In genomic region chr6:121154451-121155300, GRCm38 (mm10) we compare ENCODE assay signal across 33 mouse cellular contexts. TPM values are rescaled to one million over a fixed set of nuclear protein-coding genes. Genes with fewer than 3 reads are reported as not detected.
DNase-seq lines count a peak whose midpoint lies in the region; ATAC-seq lines count a peak whose summit lies in the region.
"Had no signal": no experiment of that assay in that cellular context is flagged by ENCODE, and none has a peak within 500 bp of the region (broad histone marks: within the 10 kb centered on the region; RNA-seq: fewer than 3 reads in every experiment).

No protein-coding gene starts in this region.

- 87% methylated on average over 16 of the region's 16 CpGs for WGBS in forebrain, embryonic 13.5 days
- 92% methylated on average over 16 of the region's 16 CpGs for WGBS in forebrain, embryonic 12.5 days

- H3K36me3 ChIP-seq in forebrain, embryonic 13.5 days (ENCODE audit: poor library complexity, severe bottlenecking): no peaks in the 10 kb centered on the region
- H3K36me3 ChIP-seq in forebrain, embryonic 12.5 days (replicated peaks): no peaks in the 10 kb centered on the region
- H3K36me3 ChIP-seq: G1E; limb, embryonic 10.5 days; limb, embryonic 15.5 days; liver, embryonic 13.5 days; midbrain, embryonic 13.5 days; neural tube, embryonic 13.5 days had no signal

- H3K4me2 ChIP-seq in forebrain, embryonic 13.5 days: no peak overlapping the region
- no peak overlapping the region for H3K4me2 ChIP-seq in forebrain, embryonic 12.5 days
- H3K4me2 ChIP-seq: limb, embryonic 15.5 days; liver, embryonic 13.5 days; midbrain, embryonic 13.5 days; neural tube, embryonic 13.5 days had no signal

- intact Hi-C loops in heart, postnatal 25 days (cut with DNase I): no loop called here

- peak; percentile 90 for DNase-seq in heart, adult 11 months
- DNase-seq in heart, postnatal 25 days (ENCODE audit: low spot score): no peak
- DNase-seq in right cerebral cortex, adult 2 months (ENCODE audit: low spot score in 2 of 2): peak; percentile 21 to 26
- DNase-seq in right cerebral cortex, postnatal 14 days: no peak
- DNase-seq in telencephalon, adult 2 months (ENCODE audit: low read depth, low spot score): peak; percentile 55
- DNase-seq in spleen, postnatal 4 days (ENCODE audit: low spot score in 2 of 2): no peak
- DNase-seq: adrenal gland, adult 8-10 months; cerebellum, adult 11-12 months; cerebellum, adult 9-11 months; embryo, embryonic 11 days; gastrocnemius, postnatal 10 days; heart, postnatal 14 days; kidney, adult 2 months; kidney, postnatal 36 days; liver, embryonic 13.5 days; lung, adult 2 months; lung, postnatal 10 days; right cerebral cortex, postnatal 25 days; spleen, adult 18-20 months; thymus, adult 2 months; thymus, postnatal 4 days had no signal

- no peak overlapping the region for H3K27ac ChIP-seq in forebrain, embryonic 13.5 days
- no peak overlapping the region for H3K27ac ChIP-seq in forebrain, embryonic 12.5 days
- H3K27ac ChIP-seq: limb, embryonic 10.5 days; limb, embryonic 15.5 days; liver, embryonic 13.5 days; macrophage; midbrain, embryonic 13.5 days; neural tube, embryonic 13.5 days; stomach, postnatal 0 days had no signal

- no peak overlapping the region for H3K9ac ChIP-seq in forebrain, embryonic 13.5 days
- H3K9ac ChIP-seq in forebrain, embryonic 12.5 days: no peak overlapping the region
- H3K9ac ChIP-seq: limb, embryonic 15.5 days; liver, embryonic 13.5 days; midbrain, embryonic 13.5 days; neural tube, embryonic 13.5 days had no signal

- H3K4me1 ChIP-seq in forebrain, embryonic 13.5 days: 0 out of 2 replicates have a peak, but pooled peaks cover 5% of the 10 kb centered on the region
- 0 out of 2 replicates have a peak, but pooled peaks cover 3% of the 10 kb centered on the region for H3K4me1 ChIP-seq in forebrain, embryonic 12.5 days

- H3K27me3 ChIP-seq in forebrain, embryonic 13.5 days: no peaks in the 10 kb centered on the region
- H3K27me3 ChIP-seq in forebrain, embryonic 12.5 days: no peaks in the 10 kb centered on the region
- H3K27me3 ChIP-seq: limb, embryonic 15.5 days; midbrain, embryonic 13.5 days; neural tube, embryonic 13.5 days had no signal

- no peaks in the 10 kb centered on the region for H3K9me3 ChIP-seq in forebrain, embryonic 13.5 days (replicated peaks)
- H3K9me3 ChIP-seq in forebrain, embryonic 12.5 days: no peaks in the 10 kb centered on the region
- H3K9me3 ChIP-seq: limb, embryonic 10.5 days; limb, embryonic 15.5 days; liver, embryonic 13.5 days; midbrain, embryonic 13.5 days; neural tube, embryonic 13.5 days had no signal

- ATAC-seq in forebrain, embryonic 13.5 days: peak; percentile 75; the same call in 1 of the 2 replicates
- ATAC-seq in forebrain, embryonic 12.5 days (ENCODE audit: low FRiP score): no peak
- ATAC-seq: hindbrain, embryonic 16.5 days; midbrain, embryonic 13.5 days had no signal

- no peak overlapping the region for H3K4me3 ChIP-seq in forebrain, embryonic 13.5 days
- H3K4me3 ChIP-seq in forebrain, embryonic 12.5 days (replicated peaks): no peak overlapping the region
- H3K4me3 ChIP-seq: erythroblast, embryonic 14.5 days; limb, embryonic 10.5 days; limb, embryonic 15.5 days; liver, embryonic 13.5 days; midbrain, embryonic 13.5 days; neural tube, embryonic 13.5 days had no signal

RNA-seq across cellular contexts. Expression of gene Mical3, which starts 23.9 kb away (rescaled TPM):
- polyA plus RNA-seq in forebrain, embryonic 13.5 days (2015; fragmentation: Nextera tagmentation; extraction: Ambion mirVana): 20.9 and 25.5 TPM in 2 replicates
- polyA plus RNA-seq in forebrain, embryonic 12.5 days (2016; fragmentation: Nextera tagmentation; extraction: Ambion mirVana): 17.6 and 18.8 TPM in 2 replicates
- total RNA-seq in heart, postnatal 25 days (2021): 100 to 1,000 TPM; 123 to 140 TPM

RNA-seq across cellular contexts. Expression of gene Pex26, which starts 28.8 kb away (rescaled TPM):
- polyA plus RNA-seq in forebrain, embryonic 13.5 days (2015; fragmentation: Nextera tagmentation; extraction: Ambion mirVana): 9.5 and 11.3 TPM in 2 replicates
- polyA plus RNA-seq in forebrain, embryonic 12.5 days (2016; fragmentation: Nextera tagmentation; extraction: Ambion mirVana): 10.9 and 12.0 TPM in 2 replicates
- total RNA-seq in heart, postnatal 25 days (2021): 1 to 10 TPM; 6.9 to 7.1 TPM

RNA-seq across cellular contexts. Expression of gene Tuba8, which starts 55.8 kb away (rescaled TPM):
- 0.20 TPM in 1 of 2 replicates, not detected in the other for polyA plus RNA-seq in forebrain, embryonic 13.5 days (2015; fragmentation: Nextera tagmentation; extraction: Ambion mirVana)
- 0.36 and 0.40 TPM in 2 replicates for polyA plus RNA-seq in forebrain, embryonic 12.5 days (2016; fragmentation: Nextera tagmentation; extraction: Ambion mirVana)
- total RNA-seq in heart, postnatal 25 days (2021): 100 to 1,000 TPM; 162 to 166 TPM
- polyA plus RNA-seq: heart, embryonic 14.5 days had no signal

Comparison
In these comparisons a context has a peak if more than half of its experiments do, and no peak if none do; other contexts are left out.
1. DNase-seq: peak in heart, adult 11 months (single experiment), right cerebral cortex, adult 2 months (2 of 2) and telencephalon, adult 2 months (single experiment); none in heart, postnatal 25 days (single experiment), right cerebral cortex, postnatal 14 days (single experiment) and spleen, postnatal 4 days (0 of 2).